Mouse (Mus musculus): Measurements from ENCODE around the gene Ppp1r3d.

The Ppp1r3d gene

DNA sequence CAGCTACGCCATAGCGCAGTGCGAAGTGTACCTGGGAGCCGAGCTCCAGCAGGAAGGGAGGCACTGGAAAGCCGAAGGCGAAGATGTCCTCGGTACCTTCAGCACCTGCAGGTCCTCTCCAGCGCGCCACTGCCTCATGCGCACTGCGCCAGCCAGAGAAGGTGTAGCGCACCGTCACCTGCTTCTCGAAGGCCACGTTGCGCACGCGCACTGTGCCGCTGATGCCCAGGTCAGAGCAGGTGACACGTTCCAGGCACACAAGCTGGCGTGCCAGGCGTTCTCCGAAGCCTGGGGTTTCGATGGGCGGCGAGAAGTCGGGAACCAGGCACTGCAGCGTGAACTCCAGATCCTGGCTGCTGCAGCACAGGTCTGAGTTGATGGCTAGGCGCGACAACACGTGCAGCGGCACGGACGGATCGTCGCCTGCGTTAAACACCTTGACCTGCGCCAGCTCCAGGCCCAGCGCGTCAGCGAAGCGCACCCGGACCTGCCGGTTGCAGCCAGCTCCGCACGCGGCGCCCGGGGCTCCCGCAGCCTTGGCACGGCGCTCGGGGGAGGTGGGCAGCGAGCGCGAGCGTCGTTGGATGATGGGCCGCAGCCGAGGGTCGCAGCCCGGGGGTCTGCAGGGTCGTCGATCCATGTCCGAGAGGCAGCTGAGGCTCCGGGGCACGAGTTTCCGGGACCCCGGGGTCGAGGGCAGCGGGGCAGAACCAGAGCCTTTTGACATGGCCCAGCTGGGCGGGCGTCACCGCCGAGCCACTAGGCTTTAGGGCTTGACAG, 601 bp downstream of the Ppp1r3d start:
- DNase-seq, result peak; percentile 26

DNA sequence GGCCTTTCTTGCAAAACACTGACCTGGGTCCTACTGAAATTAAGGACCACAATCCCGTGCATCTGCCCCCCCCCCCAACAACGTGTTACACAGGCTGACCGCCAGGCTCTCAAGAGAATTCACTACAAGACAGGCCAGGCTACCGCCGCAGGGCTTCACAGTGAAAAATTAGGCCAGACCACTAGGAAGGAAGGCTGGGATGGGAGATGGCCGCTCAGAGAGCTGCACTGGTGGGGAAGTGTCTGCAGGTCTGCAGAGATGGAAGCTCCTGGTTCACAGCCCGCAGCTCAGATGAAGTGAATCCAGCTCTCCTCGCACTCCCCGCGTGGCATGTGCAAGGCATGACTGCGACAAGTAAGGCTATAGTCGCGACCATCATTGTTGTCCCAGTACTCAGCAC, 1.2 kb downstream of the Ppp1r3d start:
- DNase-seq, result no peak

DNA sequence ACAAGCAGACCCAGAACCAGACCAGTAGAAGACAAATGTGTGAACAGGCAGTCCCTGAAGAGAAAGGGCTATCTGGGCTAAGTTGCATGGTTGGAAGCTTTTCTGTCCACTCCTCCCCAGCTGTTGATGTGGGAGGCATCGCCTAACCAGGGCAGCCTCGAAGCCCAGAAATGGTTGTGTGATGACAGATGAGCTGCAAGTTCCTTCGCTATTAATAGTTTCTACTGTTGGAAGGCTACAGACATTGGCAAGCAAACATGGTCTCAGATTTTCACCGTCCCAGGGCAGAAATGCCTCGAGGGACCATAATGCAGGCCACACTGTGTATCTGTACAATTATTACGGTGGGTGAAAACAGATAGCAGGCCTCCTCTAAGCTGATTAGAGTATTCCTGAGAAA, 1.7 kb downstream of the Ppp1r3d start:
- DNase-seq, result no peak

DNA sequence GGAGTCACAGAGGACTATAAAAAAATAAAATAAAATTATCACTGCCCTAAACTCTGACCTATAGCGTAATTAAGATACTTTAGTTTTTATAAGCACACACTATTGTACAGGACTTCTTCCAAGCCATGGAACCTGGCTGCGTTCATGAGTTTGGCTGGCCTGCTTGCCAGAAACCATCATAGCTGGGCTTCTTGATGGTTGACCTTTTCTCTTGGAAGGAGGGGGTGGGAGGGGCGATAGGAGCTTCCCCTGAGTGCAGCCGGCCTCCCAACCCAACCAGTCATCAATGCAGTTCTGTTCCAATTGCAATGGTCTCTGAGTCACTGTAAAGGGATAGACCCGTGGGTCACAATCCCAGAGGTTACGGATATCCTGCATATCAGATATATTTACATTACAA, 4.0 kb downstream of the Ppp1r3d start:
- DNase-seq, result no peak

DNA sequence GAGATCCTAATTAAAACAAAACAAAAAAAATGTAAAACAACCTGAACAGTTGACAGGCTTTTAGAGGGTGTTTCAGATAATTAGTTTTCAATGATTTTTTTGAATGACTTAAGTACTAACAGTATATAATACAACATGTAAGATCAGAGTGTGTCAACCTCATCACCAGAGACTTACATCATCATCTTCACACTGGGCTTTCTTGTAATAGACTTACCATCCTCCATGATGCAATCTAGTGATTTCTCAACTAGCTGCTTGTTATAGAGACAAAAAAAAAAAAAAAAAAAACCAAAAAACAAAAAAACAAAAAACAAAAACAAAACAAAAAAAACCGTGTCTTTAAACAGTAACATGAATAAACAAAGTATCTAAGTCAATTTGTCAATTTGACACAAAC, 5.2 kb downstream of the Ppp1r3d start:
- no peak for DNase-seq

DNA sequence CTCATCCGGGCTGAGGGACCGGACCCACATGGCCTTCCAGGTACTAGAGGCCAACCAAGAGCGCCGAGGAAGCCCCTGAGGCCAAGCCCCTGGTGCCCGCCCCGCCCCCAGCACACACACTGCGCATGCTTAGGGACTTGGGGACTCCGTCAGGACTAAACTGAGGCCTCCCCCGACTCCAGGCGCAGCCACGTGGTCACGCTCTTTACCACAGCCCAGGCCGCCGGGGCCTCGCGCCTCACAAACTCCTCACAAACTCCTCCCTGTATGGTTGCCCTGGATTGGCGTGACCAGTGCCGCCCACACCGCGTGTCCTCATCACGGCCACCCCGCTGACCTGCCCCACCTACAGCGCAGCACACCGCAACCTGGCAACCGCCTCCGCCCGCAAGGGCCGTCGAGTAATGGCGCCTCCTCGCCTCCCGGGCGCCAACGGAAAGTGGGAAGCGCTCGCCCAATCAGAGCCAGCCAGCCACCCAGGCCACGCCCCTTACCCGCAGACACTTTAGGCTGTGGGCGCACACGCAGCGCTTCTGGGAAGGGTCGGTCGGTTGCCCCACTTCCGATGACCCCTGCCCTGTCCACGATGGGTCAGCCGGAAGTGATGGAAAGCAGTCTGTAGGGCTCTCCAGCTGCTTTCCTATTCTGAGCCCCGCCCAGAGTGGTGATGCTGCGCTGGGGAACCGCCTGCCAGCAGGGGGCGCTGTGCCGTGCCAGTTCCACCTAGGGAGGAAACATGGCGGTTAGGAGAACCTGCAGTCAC, 7.0 kb downstream of the Ppp1r3d start, which contains the start of gene Sycp2:
Gene Sycp2 (minus strand): TSS at position 633 of the 763 bp plus-strand sequence.
- DNase-seq, result no peak

Data from cerebellum, adult 11 months (tissue).